Mouse (Mus musculus) neural tube, embryonic 14.5 days (tissue): ENCODE results near the gene Rrp36. TPM values are rescaled to one million over a fixed set of nuclear protein-coding genes. Genes with fewer than 3 reads are reported as not detected.

ENCODE experiments used
- ATAC-seq: fragments of 200-750 bp; cut with Nextera tagmentation; 2 replicates; pipeline ENCODE4 v1.8.0; 2017; ENCODE audit warnings: low read depth, mild to moderate bottlenecking, moderate TSS enrichment, moderate library complexity
- H3K27ac ChIP-seq: fragments of 300-500 bp; sonication (generic); 2 replicates; pipeline ENCODE4 v1.5.1; 2014; ENCODE audit warnings: low read depth, mild to moderate bottlenecking, control low read depth, low read length, moderate library complexity, mixed read lengths
- H3K27me3 ChIP-seq: fragments of 300-500 bp; sonication (generic); 2 replicates; pipeline ENCODE4 v1.6.1; 2014; ENCODE audit warnings: low read length; ENCODE audit not compliant: control insufficient read depth, insufficient read depth
- H3K36me3 ChIP-seq: fragments of 300-500 bp; sonication (generic); 2 replicates; pipeline ENCODE4 v1.6.1; 2014; ENCODE audit warnings: low read length, mixed read lengths; ENCODE audit not compliant: control insufficient read depth, insufficient read depth
- H3K4me1 ChIP-seq: fragments of 300-500 bp; sonication (generic); 2 replicates; pipeline ENCODE4 v1.6.1; 2014; ENCODE audit warnings: low read length; ENCODE audit not compliant: control insufficient read depth, insufficient read depth
- H3K4me2 ChIP-seq: fragments of 300-500 bp; sonication (generic); 2 replicates; pipeline ENCODE4 v1.6.1; 2014; ENCODE audit warnings: mild to moderate bottlenecking, low read depth, low read length, control low read depth
- H3K4me3 ChIP-seq: fragments of 300-500 bp; sonication (generic); 2 replicates; pipeline ENCODE4 v1.5.1; 2014; ENCODE audit warnings: low read depth, low read length, control low read depth, mixed read lengths
- H3K9ac ChIP-seq: fragments of 300-500 bp; sonication (generic); replicated peaks from 2 replicates; pipeline ENCODE4 v1.6.1; 2014; ENCODE audit warnings: low read depth, mild to moderate bottlenecking, control low read depth, low read length, mixed read lengths
- H3K9me3 ChIP-seq: fragments of 300-500 bp; sonication (generic); 2 replicates; pipeline ENCODE4 v1.6.1; 2016; ENCODE audit warnings: low read length; ENCODE audit not compliant: control insufficient read depth
- WGBS: fragments of 180-500 bp; shearing (Covaris S2); extraction: QIAGEN DNeasy Blood & Tissue Kit; methylation state at CpG from one replicate; pipeline ENCODE4 v1.1.7; 2014; 5-methylcytosine and 5-hydroxymethylcytosine counted together
- polyA plus RNA-seq: library from polyadenylated mRNA; unstranded; fragments of >200 nt; fragmentation: Nextera tagmentation; extraction: Ambion mirVana; gene quantifications from 2 replicates; pipeline ENCODE4 v1.2.1, GENCODE M21; 2014

Gene Rrp36
- polyA plus RNA-seq, 1 experiment from 2014 or later, result 49.6 TPM

DNA sequence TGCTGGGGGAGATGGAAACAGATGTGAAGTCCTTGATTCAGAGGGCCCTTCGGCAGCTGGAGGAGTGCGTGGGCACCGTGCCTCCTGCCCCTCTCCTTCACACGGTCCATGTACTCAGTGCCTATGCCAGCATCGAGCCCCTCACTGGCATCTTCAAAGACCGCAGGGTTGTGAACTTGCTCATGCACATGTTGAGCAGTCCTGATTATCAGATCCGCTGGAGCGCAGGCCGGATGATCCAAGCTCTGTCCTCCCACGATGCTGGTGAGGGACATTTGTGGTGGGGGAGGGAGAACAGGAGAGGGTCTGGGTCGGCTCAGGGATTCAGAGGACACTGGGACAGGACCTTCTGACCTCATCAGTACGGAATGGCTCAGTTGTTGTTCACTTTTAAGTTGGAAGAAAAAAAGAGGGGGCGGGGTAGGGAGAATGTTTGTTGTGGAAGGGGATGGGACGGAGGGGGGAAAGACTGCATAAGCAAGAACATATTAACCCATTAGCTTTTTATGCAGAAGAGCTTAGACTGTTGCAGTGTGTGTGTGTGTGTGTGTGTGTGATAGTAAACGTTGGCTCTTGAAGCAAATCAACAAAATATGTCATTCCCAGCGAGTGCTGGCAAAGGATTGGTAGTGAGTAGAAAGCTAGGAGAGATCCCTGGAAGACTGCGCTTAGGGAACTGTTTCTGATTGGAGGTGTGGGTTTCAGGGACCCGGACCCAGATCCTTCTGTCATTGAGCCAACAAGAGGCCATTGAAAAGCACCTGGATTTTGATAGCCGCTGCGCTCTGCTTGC lies 22.2 kb downstream of the Rrp36 start:
- peaks cover 23% of the 10 kb centered on the region for H3K4me1 ChIP-seq
- no peak for ATAC-seq
- WGBS, result 80% methylated on average over 20 of the region's 20 CpGs
- peak overlapping the region; percentile 89 for H3K4me2 ChIP-seq
- H3K27me3 ChIP-seq, result no peaks in the 10 kb centered on the region
- H3K4me3 ChIP-seq, result peak overlapping the region; percentile 50; the same call in 1 of the 2 replicates
- H3K27ac ChIP-seq, result no peak overlapping the region
- no peaks in the 10 kb centered on the region for H3K9me3 ChIP-seq
- peak overlapping the region; percentile 82; the same call in 1 of the 2 replicates for H3K9ac ChIP-seq
- peaks cover 31% of the 10 kb centered on the region for H3K36me3 ChIP-seq

DNA sequence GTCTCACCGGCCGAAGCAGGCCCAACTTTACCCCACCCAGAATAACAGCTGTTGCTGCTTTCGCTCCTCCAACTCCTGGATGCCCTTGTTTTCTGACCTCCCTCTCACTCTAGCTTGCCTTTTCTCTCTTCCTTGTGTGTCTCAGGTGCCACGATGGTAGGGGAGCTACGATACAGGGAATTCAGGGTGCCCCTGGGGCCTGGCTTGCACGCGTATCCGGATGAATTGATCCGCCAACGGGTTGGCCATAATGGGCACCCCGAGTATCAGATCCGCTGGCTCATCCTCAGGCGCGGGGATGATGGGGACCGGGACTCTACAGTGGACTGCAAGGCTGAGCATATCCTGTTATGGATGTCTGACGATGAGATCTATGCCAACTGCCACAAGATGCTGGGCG lies 22.9 kb downstream of the Rrp36 start:
- Histone ChIP-seq H3K4me2 (peak overlapping the region; percentile 89), H3K36me3 (peaks cover 24% of the 10 kb centered on the region), H3K9me3 (no peaks in the 10 kb centered on the region), H3K27me3 (no peaks in the 10 kb centered on the region), H3K27ac (peak overlapping the region; percentile 94), H3K4me1 (peaks cover 29% of the 10 kb centered on the region), H3K4me3 (peak overlapping the region; percentile 50), H3K9ac (peak overlapping the region; percentile 82)
- WGBS, result 71% methylated on average over 17 of the region's 17 CpGs
- no peak for ATAC-seq

DNA sequence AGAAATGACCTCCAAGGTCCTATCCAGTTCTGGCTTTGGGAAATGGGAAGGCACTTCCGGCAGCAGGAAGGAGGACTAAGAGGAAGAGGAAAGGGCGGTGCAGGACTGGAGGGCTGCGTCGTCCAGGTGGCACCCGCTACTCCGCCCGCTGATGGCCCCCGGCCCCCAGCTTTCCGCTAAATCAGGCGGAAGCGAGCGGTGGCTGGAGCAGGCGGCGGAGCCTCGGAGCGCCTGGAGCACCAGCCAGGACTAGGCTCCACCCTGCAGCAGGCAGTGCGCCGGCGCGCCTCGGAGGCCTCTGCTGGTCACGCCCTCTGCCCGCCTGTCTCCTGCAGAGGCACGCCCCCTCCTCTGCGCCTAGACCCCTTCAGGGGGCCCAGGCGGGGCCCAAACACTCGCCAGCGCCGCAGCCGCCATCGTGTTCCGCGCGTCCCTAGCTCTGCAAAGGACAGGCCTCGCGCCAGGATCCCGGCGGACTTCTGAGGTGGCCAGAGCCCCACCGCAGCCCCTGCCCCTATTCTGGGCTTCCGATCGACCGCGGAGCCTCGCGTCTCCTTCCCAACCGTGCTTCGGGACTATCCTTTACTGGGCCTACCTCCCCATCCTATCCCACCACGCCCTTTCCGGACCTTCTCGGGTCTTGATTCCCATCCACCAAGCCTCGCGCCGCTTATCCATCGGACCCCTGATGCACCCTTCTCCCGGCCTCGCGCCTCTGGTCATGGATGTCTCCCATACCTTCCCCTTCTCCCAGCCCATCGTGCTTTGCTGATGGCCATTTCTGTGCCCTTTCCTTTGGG lies 23.7 kb downstream of the Rrp36 start, which contains the start of gene Cul7:
TSS of gene Cul7 (plus strand) at position 106 of the 800 bp plus-strand sequence.
- Histone ChIP-seq H3K9me3 (no peaks in the 10 kb centered on the region), H3K36me3 (peaks cover 15% of the 10 kb centered on the region), H3K27me3 (no peaks in the 10 kb centered on the region), H3K9ac (peak within 1 kb of the TSS; percentile 82), H3K27ac (peak within 1 kb of the TSS; percentile 94), H3K4me3 (peak within 1 kb of the TSS; percentile 50), H3K4me2 (peak within 1 kb of the TSS; percentile 89), H3K4me1 (peaks cover 29% of the 10 kb centered on the region)
- ATAC-seq, result peak; percentile 94
- under 1% methylated on average over 56 of the region's 58 CpGs for WGBS

DNA sequence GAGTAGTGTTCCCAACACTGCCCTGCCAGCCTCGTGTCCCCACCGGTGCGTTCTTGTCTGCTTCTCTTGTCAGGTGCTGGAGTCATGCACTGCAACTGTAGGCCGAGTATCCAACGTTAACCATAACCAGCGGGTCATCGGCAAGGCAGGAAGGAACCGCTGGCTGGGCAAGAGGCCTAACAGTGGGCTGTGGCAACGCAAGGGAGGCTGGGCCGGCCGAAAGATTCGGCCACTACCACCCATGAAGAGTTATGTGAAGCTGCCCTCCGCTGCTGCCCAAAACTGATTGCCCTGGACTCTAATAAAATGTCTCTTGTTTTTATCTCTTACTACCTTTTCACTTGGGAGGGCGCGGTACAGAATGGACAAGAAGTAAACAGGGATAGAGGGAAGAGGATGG lies 24.3 kb downstream of the Rrp36 start:
- Histone ChIP-seq H3K4me3 (peak overlapping the region; percentile 50), H3K27ac (peak overlapping the region; percentile 94), H3K9ac (peak overlapping the region; percentile 82), H3K4me1 (peaks cover 33% of the 10 kb centered on the region), H3K4me2 (peak overlapping the region; percentile 89), H3K9me3 (no peaks in the 10 kb centered on the region), H3K27me3 (no peaks in the 10 kb centered on the region), H3K36me3 (peaks cover 15% of the 10 kb centered on the region)
- 34% methylated on average over 15 of the region's 15 CpGs for WGBS
- no peak for ATAC-seq

DNA sequence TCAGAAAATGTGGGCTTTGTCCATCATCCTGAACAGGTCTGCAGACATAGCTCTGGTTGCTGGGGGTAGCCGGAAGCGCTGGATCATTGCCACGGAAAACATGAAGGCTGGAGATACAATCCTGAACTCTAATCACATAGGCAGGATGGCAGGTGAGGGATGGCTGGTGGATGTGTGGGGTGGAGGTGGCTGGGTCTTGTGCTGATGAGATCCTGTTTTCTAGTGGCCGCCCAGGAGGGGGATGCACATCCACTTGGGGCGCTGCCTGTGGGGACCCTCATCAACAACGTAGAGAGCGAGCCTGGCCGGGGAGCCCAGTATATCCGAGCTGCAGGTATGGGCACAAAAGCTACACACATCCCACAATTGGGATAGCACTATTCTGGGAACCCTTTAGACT lies 25.7 kb downstream of the Rrp36 start:
- Histone ChIP-seq H3K27me3 (no peaks in the 10 kb centered on the region), H3K9ac (no peak overlapping the region), H3K4me2 (no peak overlapping the region), H3K4me3 (no peak overlapping the region), H3K9me3 (no peaks in the 10 kb centered on the region), H3K36me3 (peaks cover 3% of the 10 kb centered on the region), H3K27ac (no peak overlapping the region), H3K4me1 (peaks cover 37% of the 10 kb centered on the region)
- WGBS, result 93% methylated on average over 9 of the region's 9 CpGs
- ATAC-seq, result no peak

DNA sequence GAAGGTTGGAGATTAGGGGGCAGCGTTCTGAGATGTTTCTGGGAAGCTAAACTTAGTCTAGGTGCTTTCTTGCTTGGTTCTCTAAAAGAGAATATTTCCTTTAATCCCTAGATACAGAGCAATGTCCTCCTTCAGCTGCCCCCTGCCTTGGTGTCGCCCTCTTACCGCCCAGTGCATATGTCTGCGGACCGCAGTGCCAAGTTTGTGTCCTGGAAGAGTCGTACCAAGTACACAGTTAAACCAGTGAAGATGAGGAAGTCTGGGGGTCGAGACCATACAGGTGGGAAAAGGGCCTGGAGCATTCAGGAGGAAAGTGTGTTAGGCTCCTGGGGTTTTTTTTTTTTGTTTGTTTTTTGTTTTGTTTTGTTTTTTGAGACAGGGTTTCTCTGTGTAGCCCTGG lies 26.9 kb downstream of the Rrp36 start:
- H3K27me3 ChIP-seq, result no peaks in the 10 kb centered on the region
- WGBS, result 91% methylated on average over 7 of the region's 7 CpGs
- H3K36me3 ChIP-seq, result no peaks in the 10 kb centered on the region; the same call in 1 of the 2 replicates
- H3K4me1 ChIP-seq, result peaks cover 37% of the 10 kb centered on the region
- H3K9ac ChIP-seq, result no peak overlapping the region
- H3K9me3 ChIP-seq, result no peaks in the 10 kb centered on the region
- no peak overlapping the region for H3K4me2 ChIP-seq
- no peak for ATAC-seq
- H3K4me3 ChIP-seq, result no peak overlapping the region
- H3K27ac ChIP-seq, result no peak overlapping the region

DNA sequence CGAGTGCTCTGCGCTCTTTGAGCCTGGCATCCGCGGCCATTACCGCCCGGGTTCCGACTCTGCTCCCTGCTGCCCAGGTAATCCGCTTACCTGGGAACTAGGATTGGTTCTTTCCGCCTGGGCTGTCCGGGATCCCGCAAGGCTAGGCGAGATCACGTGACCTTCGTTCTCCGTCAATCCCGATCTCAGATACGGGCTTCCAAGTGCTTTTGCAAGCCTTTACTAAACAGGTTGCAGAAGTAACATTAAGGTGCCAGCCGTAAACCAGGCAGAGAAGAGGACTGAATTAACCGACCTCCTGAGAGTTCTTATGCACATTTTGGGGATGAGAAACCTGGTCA lies 27.9 kb downstream of the Rrp36 start:
- Histone ChIP-seq H3K36me3 (peaks cover 8% of the 10 kb centered on the region), H3K4me2 (peak overlapping the region; percentile 93), H3K9me3 (no peaks in the 10 kb centered on the region), H3K27ac (peak overlapping the region; percentile 87), H3K4me1 (peaks cover 28% of the 10 kb centered on the region), H3K4me3 (peak overlapping the region; percentile 83), H3K27me3 (no peaks in the 10 kb centered on the region), H3K9ac (peak overlapping the region; percentile 74)
- ATAC-seq, result no peak
- under 1% methylated on average over 19 of the region's 19 CpGs for WGBS

DNA sequence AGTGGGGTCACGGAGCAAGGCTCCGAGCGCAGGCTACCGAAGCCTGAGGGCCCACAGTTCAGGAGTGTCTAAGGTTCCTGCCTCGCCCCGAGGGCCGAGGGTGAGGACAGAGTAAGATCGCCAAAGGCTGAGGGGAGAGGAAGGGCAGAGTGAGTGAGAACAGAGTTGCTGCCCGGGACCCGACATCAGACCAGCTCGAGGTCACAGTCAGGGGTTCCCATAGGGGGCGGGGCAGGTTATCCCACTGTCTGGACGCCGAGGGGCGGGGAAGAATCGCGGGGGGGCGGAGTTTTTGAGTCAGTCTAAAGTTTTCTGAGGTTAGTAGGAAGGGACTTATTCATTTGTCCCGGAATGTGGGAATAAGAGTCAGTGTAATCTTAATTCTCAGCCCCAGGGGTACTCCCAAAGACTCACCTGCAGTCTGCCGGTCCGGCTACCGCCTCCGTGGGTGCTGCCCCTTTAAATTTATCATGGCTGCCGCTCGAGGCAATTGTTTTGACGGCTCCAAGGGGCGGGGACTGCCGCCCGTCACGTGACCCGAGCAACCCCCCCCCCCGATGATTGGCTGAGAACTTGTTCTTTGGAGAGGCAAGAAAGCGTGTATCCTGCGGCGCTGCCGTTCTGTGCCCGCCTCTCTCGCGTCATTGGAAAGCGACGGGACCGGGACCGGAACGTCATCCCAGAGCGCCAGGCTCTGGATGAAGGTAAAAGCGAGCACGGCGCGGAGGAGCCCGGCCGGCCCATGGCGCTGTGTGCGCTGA lies 28.4 kb downstream of the Rrp36 start, which contains the start of the genes Klc4 and Mrpl2:
TSS of gene Klc4 (minus strand) at position 462 of the 761 bp plus-strand sequence.
TSS of gene Mrpl2 (plus strand) at position 669 of the 761 bp plus-strand sequence.
- peaks cover 22% of the 10 kb centered on the region for H3K4me1 ChIP-seq
- H3K4me2 ChIP-seq, result peak within 1 kb of the TSS; percentile 93
- H3K27me3 ChIP-seq, result no peaks in the 10 kb centered on the region
- H3K9ac ChIP-seq, result peak within 1 kb of the TSS; percentile 83
- H3K4me3 ChIP-seq, result peak within 1 kb of the TSS; percentile 83
- no peaks in the 10 kb centered on the region for H3K9me3 ChIP-seq
- H3K36me3 ChIP-seq, result peaks cover 10% of the 10 kb centered on the region
- WGBS, result under 1% methylated on average over 51 of the region's 53 CpGs
- peak; percentile 61 for ATAC-seq
- peak within 1 kb of the TSS; percentile 87 for H3K27ac ChIP-seq
